Mouse (Mus musculus): Measurements from ENCODE around the gene Slc38a8. TPM values are rescaled to one million over a fixed set of nuclear protein-coding genes. Genes with fewer than 3 reads are reported as not detected.

Gene Slc38a8
- polyA plus RNA-seq, 1 experiment = not detected

DNA sequence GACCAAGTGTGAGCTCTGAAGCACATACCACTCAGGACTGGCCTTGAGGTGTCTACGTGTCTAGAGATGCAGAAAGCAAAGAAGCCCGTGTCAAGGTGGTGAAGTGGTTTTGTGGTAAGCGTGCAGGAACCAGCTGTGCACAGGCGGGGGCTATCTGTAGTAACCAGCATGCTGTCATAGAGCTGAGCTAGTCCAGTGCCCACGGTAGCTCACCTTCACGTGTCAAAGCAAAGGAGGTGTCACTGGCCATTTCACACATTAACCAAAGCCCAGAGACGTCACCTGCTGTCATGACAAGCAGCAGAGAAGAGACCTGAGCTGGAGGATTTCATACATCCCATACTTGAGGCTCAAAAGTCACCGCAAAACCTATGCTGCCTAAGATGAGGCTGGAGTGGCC, 4.6 kb upstream of the Slc38a8 start:
- TF ChIP-seq POLR2A (IDR thresholded peaks at IDR 0.05; ENCODE audit: borderline replicate concordance, control insufficient read depth, low read depth, low read length) (no peak), CTCF (IDR thresholded peaks at IDR 0.05; ENCODE audit: control insufficient read depth, insufficient read depth, low read length) (no peak)
- 42% methylated on average over 8 of the region's 8 CpGs for WGBS

DNA sequence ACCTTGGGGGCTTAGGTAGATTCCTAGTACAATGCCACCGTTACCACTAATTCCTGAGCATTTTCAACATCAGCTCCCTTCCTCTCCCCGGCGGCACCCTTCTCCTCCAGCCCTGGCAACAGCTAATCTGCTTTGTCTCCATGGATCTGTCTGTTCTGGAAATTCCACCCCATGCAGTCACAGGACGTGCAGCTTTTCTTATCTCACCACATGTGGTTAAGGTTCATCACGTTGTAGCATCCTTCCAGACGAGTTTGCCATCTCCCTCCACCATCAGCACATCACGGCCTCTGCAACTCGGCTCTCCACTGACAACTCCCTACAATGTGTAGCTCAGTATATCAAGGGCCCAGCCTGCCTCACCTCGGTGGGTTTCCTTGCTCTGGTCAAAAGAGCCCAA, 4.0 kb upstream of the Slc38a8 start:
- TF ChIP-seq CTCF (IDR thresholded peaks at IDR 0.05; ENCODE audit: control insufficient read depth, insufficient read depth, low read length) (no peak), POLR2A (IDR thresholded peaks at IDR 0.05; ENCODE audit: borderline replicate concordance, control insufficient read depth, low read depth, low read length) (no peak)
- no peak overlapping the region for H3K4me3 ChIP-seq (replicated peaks; ENCODE audit: control insufficient read depth, low read depth, low read length)
- H3K27ac ChIP-seq (ENCODE audit: control insufficient read depth, insufficient read depth, low read depth, low read length, poor library complexity) = no peak overlapping the region
- H3K4me1 ChIP-seq (ENCODE audit: control insufficient read depth, insufficient read depth, low read length) = no peaks in the 10 kb centered on the region
- 61% methylated on average over 9 of the region's 9 CpGs for WGBS

More for the DNA sequence above, 4.6 kb upstream of the Slc38a8 start:
- H3K4me3 ChIP-seq (replicated peaks; ENCODE audit: control insufficient read depth, low read depth, low read length) = no peak overlapping the region
- no peaks in the 10 kb centered on the region for H3K4me1 ChIP-seq (ENCODE audit: control insufficient read depth, insufficient read depth, low read length)
- no peak overlapping the region for H3K27ac ChIP-seq (ENCODE audit: control insufficient read depth, insufficient read depth, low read depth, low read length, poor library complexity)

DNA sequence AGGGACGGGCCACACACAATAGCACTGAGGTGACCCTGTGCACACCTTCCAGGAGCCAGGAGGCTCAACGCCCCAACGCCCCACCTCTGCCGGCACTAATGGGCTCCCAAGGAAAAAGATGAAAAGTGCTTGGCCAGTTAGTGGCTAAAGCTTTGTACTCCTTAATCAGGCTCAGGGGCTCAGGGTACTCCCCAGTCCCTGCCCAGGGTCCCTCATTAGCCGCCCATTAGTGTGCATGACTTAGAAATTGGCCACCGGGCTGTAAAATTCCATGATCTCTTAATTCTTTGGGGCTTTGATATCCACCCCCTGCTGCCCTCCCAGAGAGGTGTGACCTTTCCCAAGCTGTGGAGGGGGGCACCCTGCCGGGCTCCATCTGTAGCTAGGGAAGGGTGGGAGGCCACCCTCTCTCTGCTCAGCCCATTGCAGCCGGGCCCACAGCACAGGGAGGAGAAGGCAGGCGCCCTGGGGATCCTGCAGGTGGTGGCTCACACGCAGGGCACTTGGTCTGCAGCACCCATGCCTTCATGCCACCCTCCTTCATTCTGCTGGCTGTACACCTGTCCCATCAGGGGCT, 1.8 kb upstream of the Slc38a8 start:
- TF ChIP-seq POLR2A (IDR thresholded peaks at IDR 0.05; ENCODE audit: borderline replicate concordance, control insufficient read depth, low read depth, low read length) (no peak), CTCF (IDR thresholded peaks at IDR 0.05; ENCODE audit: control insufficient read depth, insufficient read depth, low read length) (no peak)
- WGBS = 85% methylated on average over 10 of the region's 10 CpGs
- H3K4me1 ChIP-seq (ENCODE audit: control insufficient read depth, insufficient read depth, low read length) = no peaks in the 10 kb centered on the region
- no peak overlapping the region for H3K4me3 ChIP-seq (replicated peaks; ENCODE audit: control insufficient read depth, low read depth, low read length)
- H3K27ac ChIP-seq (ENCODE audit: control insufficient read depth, insufficient read depth, low read depth, low read length, poor library complexity) = no peak overlapping the region

DNA sequence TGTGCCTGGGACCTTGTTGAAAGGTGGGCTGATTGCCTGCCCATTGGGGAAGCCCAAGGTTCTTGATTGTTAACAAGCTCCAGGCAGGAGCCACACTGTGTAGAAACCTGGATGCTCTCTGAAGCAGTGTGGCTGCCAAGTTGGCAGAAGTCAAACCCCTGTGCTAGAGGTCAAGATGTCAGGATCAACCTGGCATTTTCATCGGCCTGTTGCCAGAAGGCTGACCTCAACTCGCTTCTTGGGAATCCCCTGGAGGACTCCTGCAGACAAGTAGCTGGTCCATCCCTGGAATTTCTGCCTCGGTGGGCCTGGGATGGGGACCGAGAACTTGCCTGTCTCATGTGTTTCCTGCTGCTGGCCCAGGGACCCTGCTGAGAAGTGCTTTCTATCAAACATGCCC, 613 bp upstream of the Slc38a8 start:
- H3K4me1 ChIP-seq (ENCODE audit: control insufficient read depth, insufficient read depth, low read length) = no peaks in the 10 kb centered on the region
- H3K4me3 ChIP-seq (replicated peaks; ENCODE audit: control insufficient read depth, low read depth, low read length) = no peak overlapping the region
- no peak overlapping the region for H3K27ac ChIP-seq (ENCODE audit: control insufficient read depth, insufficient read depth, low read depth, low read length, poor library complexity)
- TF ChIP-seq POLR2A (IDR thresholded peaks at IDR 0.05; ENCODE audit: borderline replicate concordance, control insufficient read depth, low read depth, low read length) (no peak), CTCF (IDR thresholded peaks at IDR 0.05; ENCODE audit: control insufficient read depth, insufficient read depth, low read length) (no peak)
- WGBS = 58% methylated on average over 4 of the region's 4 CpGs

DNA sequence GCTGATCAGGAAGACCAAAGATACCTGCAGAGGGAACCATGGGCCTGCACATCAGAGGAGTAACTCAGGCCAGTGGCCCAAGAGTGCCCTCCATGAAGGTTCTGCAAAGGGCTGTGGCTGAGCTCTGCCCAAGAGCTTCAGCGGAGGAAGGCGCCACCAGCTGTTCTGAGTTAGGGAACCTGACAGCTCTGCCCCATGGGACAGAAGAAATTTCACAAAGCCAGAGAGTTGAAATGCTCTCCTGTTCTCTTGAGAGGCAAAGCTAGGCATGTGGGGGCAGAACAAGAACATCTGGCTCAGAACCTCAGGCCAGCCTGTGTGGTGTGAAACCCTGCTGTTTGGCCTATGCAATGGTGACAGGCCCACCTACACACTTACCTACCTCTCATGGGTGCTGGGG, 1.7 kb downstream of the Slc38a8 start:
- no peak overlapping the region for H3K4me3 ChIP-seq (replicated peaks; ENCODE audit: control insufficient read depth, low read depth, low read length)
- WGBS = 76% methylated on average over 2 of the region's 2 CpGs
- no peaks in the 10 kb centered on the region for H3K4me1 ChIP-seq (ENCODE audit: control insufficient read depth, insufficient read depth, low read length)
- no peak overlapping the region for H3K27ac ChIP-seq (ENCODE audit: control insufficient read depth, insufficient read depth, low read depth, low read length, poor library complexity)
- TF ChIP-seq CTCF (IDR thresholded peaks at IDR 0.05; ENCODE audit: control insufficient read depth, insufficient read depth, low read length) (no peak), POLR2A (IDR thresholded peaks at IDR 0.05; ENCODE audit: borderline replicate concordance, control insufficient read depth, low read depth, low read length) (no peak)

DNA sequence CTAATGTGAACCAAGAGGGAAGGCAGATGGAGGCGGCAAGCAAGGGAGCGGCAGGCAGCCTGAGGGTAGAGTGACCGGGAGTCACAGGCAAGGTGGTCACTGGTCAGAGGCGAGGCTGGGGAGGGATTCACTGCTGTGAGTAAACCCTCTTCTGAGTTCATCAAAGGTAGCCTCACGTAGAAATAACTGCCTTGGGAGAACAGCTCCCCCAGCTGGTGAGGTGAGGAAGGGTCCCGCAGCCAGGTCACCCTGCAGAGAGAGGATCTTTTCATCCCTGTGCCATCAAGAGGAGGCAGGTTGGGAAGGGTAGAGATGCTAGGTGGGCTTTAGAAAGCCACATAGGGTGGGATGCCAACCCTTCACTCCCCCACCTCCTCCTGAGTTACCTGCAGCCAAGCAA, 4.7 kb downstream of the Slc38a8 start:
- no peak overlapping the region for H3K27ac ChIP-seq (ENCODE audit: control insufficient read depth, insufficient read depth, low read depth, low read length, poor library complexity)
- no peaks in the 10 kb centered on the region for H3K4me1 ChIP-seq (ENCODE audit: control insufficient read depth, insufficient read depth, low read length)
- 30% methylated on average over 6 of the region's 6 CpGs for WGBS
- TF ChIP-seq CTCF (IDR thresholded peaks at IDR 0.05; ENCODE audit: control insufficient read depth, insufficient read depth, low read length) (peak; percentile 82), POLR2A (IDR thresholded peaks at IDR 0.05; ENCODE audit: borderline replicate concordance, control insufficient read depth, low read depth, low read length) (no peak)
- H3K4me3 ChIP-seq (replicated peaks; ENCODE audit: control insufficient read depth, low read depth, low read length) = no peak overlapping the region

DNA sequence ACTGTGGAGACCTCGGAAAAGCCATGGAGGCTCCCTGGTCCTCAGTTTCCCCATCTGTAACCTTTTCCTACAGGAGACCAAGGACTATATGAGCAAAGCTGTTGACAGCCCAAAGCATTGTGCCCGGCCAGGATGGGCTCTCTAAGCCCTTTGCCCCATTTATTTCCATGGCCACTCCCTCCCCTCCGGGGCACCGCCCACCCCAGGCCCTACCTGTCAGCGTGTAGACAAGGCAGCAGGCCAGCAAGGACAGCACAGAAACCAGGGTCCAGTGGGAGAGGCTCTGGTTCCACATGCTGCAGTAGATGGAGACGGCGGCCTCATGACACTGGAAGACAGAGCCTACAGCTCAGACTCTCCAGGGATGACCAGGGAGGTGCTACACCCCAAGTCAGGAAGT, 14.4 kb downstream of the Slc38a8 start:
- no peaks in the 10 kb centered on the region for H3K4me1 ChIP-seq (ENCODE audit: control insufficient read depth, insufficient read depth, low read length)
- no peak for TF ChIP-seq CTCF (IDR thresholded peaks at IDR 0.05; ENCODE audit: control insufficient read depth, insufficient read depth, low read length)
- no peak for TF ChIP-seq POLR2A (IDR thresholded peaks at IDR 0.05; ENCODE audit: borderline replicate concordance, control insufficient read depth, low read depth, low read length)
- no peak overlapping the region for H3K4me3 ChIP-seq (replicated peaks; ENCODE audit: control insufficient read depth, low read depth, low read length)
- WGBS = 78% methylated on average over 7 of the region's 7 CpGs
- no peak overlapping the region for H3K27ac ChIP-seq (ENCODE audit: control insufficient read depth, insufficient read depth, low read depth, low read length, poor library complexity)

DNA sequence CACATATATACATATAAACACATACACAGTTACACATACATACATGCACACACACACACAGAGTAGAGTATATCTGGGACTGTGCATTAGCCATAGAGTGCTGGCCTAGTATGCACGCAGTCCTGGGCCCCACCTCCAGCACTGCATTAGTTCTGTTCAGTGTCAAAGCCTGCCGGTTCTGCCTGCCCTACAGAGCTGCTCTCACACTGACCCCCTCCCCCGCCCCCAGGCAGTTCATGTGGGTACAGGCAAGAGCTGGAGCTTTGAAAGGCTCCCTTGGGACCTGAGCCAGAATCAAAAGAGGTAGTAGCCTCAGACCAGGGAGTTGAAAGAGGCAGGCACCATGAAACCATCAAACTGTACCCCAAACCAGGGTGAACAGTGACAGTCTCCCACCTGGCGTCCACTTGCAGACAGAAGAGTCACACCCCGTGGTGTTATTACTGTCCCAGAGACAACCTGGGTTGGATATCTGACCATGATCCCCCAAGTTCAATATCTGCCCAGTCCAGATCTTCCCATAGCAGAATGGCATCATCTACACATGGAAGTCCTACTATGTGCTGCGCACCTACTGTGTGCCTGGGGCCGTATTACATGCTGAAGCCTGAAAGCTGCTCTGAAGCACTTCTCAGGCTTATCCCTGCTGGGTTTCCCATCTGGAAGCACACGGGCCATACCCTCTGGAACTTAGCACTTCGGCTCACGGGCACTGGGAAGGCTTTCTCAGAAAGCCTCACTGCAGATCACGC, 17.2 kb downstream of the Slc38a8 start:
- TF ChIP-seq CTCF (IDR thresholded peaks at IDR 0.05; ENCODE audit: control insufficient read depth, insufficient read depth, low read length) (no peak), POLR2A (IDR thresholded peaks at IDR 0.05; ENCODE audit: borderline replicate concordance, control insufficient read depth, low read depth, low read length) (no peak)
- no peak overlapping the region for H3K4me3 ChIP-seq (replicated peaks; ENCODE audit: control insufficient read depth, low read depth, low read length)
- no peaks in the 10 kb centered on the region for H3K4me1 ChIP-seq (ENCODE audit: control insufficient read depth, insufficient read depth, low read length)
- WGBS = 73% methylated on average over 11 of the region's 11 CpGs
- H3K27ac ChIP-seq (ENCODE audit: control insufficient read depth, insufficient read depth, low read depth, low read length, poor library complexity) = no peak overlapping the region
